Mouse (Mus musculus): ENCODE measurements around the gene Sec24c.

Sec24c gene

GRCm38 (mm10) chr14:20659687-20660086 lies 14.4 kb upstream of the Sec24c start:
- DNase-seq (ENCODE audit: extremely low spot score, low read depth, low spot score) = no peak

GRCm38 (mm10) chr14:20660827-20661660 lies 13.1 kb upstream of the Sec24c start:
- DNase-seq (ENCODE audit: extremely low spot score, low read depth, low spot score) = peak; percentile 98

GRCm38 (mm10) chr14:20661661-20662331 lies 12.3 kb upstream of the Sec24c start:
- DNase-seq (ENCODE audit: extremely low spot score, low read depth, low spot score) = no peak

- DNase-seq (ENCODE audit: extremely low spot score, low read depth, low spot score) = no peak
These were observed 11.4 kb upstream of the Sec24c start for GRCm38 (mm10) chr14:20662740-20663139.

DNA sequence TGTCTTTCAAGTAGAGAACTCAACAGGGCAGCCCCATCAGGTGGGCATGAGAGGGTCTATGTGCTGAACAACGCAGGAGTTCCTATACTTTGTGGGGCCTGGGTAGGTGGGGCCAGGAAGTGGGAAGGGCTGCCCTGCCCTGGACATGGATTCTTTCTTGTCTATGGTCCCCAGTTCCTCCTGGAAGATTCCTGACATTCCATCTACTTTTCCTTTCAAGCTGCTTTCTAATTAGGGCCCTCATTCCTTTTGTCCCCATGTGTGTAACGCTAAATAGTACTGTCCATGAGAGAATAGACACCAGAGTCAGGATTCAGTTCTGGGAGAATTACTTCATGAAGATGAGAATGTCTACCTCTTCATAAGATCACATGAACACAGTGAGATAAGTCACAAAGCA lies 10.5 kb upstream of the Sec24c start:
- DNase-seq (ENCODE audit: extremely low spot score, low read depth, low spot score) = no peak

GRCm38 (mm10) chr14:20664436-20664835 lies 9.7 kb upstream of the Sec24c start:
- DNase-seq (ENCODE audit: extremely low spot score, low read depth, low spot score) = no peak

GRCm38 (mm10) chr14:20667469-20667868 lies 6.6 kb upstream of the Sec24c start:
- DNase-seq (ENCODE audit: extremely low spot score, low read depth, low spot score) = no peak

GRCm38 (mm10) chr14:20668154-20668810 lies 5.8 kb upstream of the Sec24c start, which contains the start of gene Synpo2l:
Gene Synpo2l, minus strand, starts transcription at chr14:20668354.
- no peak for DNase-seq (ENCODE audit: extremely low spot score, low read depth, low spot score)

DNA sequence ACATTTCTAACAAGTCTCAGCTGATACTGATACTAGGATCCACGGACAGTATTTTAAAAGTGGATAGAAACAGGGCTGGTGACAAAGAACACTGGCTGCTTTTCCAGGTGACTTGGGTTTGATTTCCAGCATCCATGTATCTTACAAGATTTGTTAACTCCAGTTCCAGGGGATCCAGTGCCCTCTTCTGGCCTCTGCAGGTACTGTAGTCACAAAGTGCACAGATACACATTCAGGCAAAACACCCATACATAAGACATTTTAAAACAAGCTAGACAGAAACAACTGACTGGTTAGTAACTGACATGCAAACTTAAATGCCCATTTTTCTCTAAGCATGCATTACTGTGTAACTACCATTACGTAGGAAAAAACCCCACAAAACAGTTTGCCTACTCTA lies 1.1 kb upstream of the Sec24c start:
- DNase-seq (ENCODE audit: extremely low spot score, low read depth, low spot score) = no peak

DNA sequence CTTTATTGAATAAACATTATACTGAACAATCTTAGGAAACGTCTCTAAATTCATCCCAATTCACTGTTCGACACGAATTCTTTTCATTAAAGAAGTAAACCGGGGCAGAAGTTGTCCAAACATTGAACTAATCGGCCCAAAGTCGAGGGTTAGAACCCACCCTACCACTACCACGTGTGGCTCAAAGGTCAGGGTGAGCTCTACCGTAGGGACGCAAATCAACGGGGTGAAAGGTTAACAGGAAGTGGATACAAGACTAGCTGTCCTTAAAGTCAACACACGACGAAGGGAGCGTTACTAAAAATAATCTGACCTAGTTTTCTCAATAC lies 409 bp upstream of the Sec24c start:
- no peak for DNase-seq (ENCODE audit: extremely low spot score, low read depth, low spot score)

DNA sequence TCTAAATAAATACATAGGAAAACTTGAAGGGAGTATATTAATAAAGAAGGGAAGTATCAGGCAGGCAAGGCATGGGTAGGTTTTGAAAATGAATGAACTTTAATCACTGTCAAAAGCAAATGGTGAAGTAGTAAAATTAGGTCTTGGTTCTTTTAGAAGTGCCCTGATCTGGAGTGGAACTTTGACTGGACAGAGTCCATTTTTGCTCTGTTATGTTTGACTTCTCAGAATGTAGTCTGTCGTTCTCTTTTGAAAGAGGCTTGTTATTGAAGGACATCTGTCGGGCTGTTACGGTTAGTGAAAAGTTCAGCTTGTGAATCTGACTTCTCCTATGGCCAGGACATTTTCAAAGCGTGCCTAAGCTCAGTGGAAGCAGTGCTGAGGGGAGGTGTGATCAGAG lies 3.8 kb downstream of the Sec24c start:
- no peak for DNase-seq (ENCODE audit: extremely low spot score, low read depth, low spot score)

- DNase-seq (ENCODE audit: extremely low spot score, low read depth, low spot score) = no peak
These were observed 7.6 kb downstream of the Sec24c start for GRCm38 (mm10) chr14:20681742-20682141.

GRCm38 (mm10) chr14:20682498-20682897 lies 8.4 kb downstream of the Sec24c start:
- no peak for DNase-seq (ENCODE audit: extremely low spot score, low read depth, low spot score)

- DNase-seq (ENCODE audit: extremely low spot score, low read depth, low spot score) = no peak
These were observed 12.5 kb downstream of the Sec24c start for GRCm38 (mm10) chr14:20686576-20686975.

GRCm38 (mm10) chr14:20689009-20689408 lies 14.9 kb downstream of the Sec24c start:
- DNase-seq (ENCODE audit: extremely low spot score, low read depth, low spot score) = no peak

GRCm38 (mm10) chr14:20691772-20692171 lies 17.7 kb downstream of the Sec24c start:
- no peak for DNase-seq (ENCODE audit: extremely low spot score, low read depth, low spot score)

DNA sequence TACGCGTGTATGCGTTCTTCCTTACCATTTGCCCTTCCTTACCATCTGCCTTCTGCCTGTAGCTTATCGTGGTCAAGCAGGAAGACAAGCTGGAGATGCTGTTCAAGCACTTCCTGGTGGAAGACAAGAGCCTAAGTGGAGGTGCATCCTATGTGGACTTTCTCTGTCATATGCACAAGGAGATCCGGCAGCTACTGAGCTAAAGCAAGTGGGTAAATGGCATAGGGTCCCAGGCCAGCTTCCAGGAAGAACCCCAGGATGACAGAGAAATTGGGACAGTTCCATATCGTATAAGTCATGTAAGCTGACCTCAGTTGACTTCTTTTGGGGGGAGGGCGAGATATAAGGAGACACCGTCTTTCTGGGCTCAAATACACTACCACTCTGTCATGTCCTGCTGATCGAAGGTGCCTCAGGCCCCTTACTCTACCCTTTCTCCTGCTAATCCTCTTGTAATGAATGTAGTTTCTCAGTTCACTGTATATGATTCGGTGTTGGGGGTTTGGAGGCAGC lies 19.5 kb downstream of the Sec24c start:
- no peak for DNase-seq (ENCODE audit: extremely low spot score, low read depth, low spot score)

DNA sequence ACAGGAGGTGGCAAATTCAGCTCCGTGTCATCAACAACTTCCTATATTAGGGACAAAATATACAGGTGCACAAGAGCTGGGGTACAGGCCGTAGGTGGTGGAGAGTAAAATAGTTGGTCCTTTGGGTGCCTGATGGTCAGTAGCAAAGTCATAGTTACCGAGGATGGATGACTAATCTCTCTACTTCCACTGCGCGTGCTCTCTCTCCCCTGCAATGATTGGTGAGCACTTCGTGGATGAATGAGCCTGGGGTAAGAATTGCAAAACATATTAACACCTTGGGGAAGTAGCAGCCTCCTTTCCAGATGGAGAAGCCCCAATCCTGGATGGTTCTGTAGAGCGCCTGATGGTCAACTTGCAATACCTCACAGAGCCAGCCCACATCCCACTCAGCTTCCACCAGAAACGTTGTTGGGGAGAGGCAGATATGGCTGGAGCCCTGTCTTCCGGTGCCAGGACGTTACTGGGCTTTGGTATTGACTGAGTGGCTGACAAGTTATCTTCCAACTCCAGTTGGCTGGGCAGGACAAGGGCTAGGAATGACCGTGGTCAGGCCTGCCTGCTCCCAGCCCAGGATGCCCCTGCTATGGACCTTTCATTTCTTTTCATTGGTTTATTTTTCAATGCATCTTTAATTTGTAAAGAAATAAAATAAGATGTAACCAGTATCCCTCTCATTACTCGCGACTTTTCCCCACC lies 20.2 kb downstream of the Sec24c start:
- DNase-seq (ENCODE audit: extremely low spot score, low read depth, low spot score) = no peak

DNA sequence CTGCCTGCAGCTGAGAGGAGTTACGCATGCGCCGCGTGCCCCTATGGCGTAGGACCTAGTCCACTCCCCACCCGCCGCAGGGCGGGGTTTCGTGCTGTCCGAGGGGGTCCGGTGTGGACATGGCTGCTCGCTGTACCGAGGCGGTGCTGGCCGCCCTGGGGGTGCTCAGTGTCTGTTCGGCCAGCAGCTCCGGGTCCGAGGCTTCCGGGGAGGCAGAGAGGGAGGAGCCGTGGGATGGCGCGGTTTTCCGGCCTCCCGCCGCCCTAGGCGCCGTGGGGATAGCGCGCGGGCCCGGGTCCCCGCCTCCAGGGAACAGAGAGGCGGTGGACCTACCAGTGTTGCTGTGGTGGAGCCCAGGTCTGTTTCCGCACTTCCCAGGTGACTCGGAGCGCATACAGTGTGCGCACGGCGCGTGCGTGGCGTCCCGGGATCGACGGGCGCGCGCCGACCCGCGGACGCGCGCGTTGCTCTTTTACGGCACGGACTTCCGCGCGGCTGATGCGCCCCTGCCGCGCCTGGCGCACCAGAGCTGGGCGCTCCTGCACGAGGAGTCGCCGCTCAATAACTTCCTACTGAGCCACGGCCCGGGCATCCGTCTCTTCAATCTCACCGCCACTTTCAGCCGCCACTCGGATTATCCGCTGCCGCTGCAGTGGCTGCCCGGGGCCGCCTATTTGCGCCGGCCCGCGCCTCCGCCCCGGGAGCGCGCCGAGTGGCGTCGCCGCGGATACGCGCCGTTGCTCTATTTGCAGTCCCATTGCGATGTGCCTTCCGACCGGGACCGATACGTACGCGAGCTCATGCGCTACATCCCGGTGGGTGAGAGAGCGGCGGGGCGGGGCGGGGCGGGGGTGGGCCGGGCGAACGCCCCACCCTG lies 21.0 kb downstream of the Sec24c start, which contains the start of gene Fut11:
Fut11 (plus strand) TSS at position 85 of the 877 bp plus-strand sequence.
- DNase-seq (ENCODE audit: extremely low spot score, low read depth, low spot score) = no peak
